Mouse (Mus musculus) liver, postnatal 0 days (tissue): ENCODE measurements around the gene Izumo1r. TPM values are rescaled to one million over a fixed set of nuclear protein-coding genes. Genes with fewer than 3 reads are reported as not detected.
A peak's percentile ranks its signal among the peaks of the same experiment; 100 is the strongest.

Experiments
- ATAC-seq: fragments of 200-750 bp; cut with Nextera tagmentation; 2 replicates; pipeline ENCODE4 v1.8.0; 2017; ENCODE audit warnings: mild to moderate bottlenecking, moderate library complexity
- DNase-seq: peaks from one replicate; pipeline ENCODE4 v3.0.0-alpha.2; 2016
- H3K27ac ChIP-seq: fragments of 300-500 bp; sonication (generic); 2 replicates; pipeline ENCODE4 v1.5.1; 2014; ENCODE audit warnings: antibody characterized with exemption, moderate library complexity, mild to moderate bottlenecking, low read depth
- H3K27me3 ChIP-seq: fragments of 300-500 bp; sonication (generic); 2 replicates; pipeline ENCODE4 v1.6.1; 2014; ENCODE audit warnings: low read length, control low read depth, mixed read lengths; ENCODE audit not compliant: insufficient read depth
- H3K36me3 ChIP-seq: fragments of 300-500 bp; sonication (generic); replicated peaks from 2 replicates; pipeline ENCODE4 v1.6.1; 2014; ENCODE audit warnings: mild to moderate bottlenecking, control low read depth, low read length, moderate library complexity, mixed read lengths; ENCODE audit not compliant: insufficient read depth
- H3K4me1 ChIP-seq: fragments of 300-500 bp; sonication (generic); 2 replicates; pipeline ENCODE4 v1.6.1; 2014; ENCODE audit warnings: antibody characterized with exemption, mild to moderate bottlenecking, control low read depth; ENCODE audit not compliant: insufficient read depth
- H3K4me2 ChIP-seq: fragments of 300-500 bp; sonication (generic); 2 replicates; pipeline ENCODE4 v1.6.1; 2014; ENCODE audit warnings: low read depth, mild to moderate bottlenecking, low read length, moderate library complexity, mixed read lengths
- H3K4me3 ChIP-seq: fragments of 300-500 bp; sonication (generic); 2 replicates; pipeline ENCODE4 v1.5.1; 2014; ENCODE audit warnings: low read depth, low read length
- H3K9ac ChIP-seq: fragments of 300-500 bp; sonication (generic); replicated peaks from 2 replicates; pipeline ENCODE4 v1.6.1; 2014; ENCODE audit warnings: mild to moderate bottlenecking, moderate library complexity
- H3K9me3 ChIP-seq: fragments of 300-500 bp; sonication (generic); 2 replicates; pipeline ENCODE4 v1.6.1; 2016; ENCODE audit warnings: mild to moderate bottlenecking, control low read depth, low read length, mixed read lengths
- CTCF ChIP-seq: sonication (generic); IDR thresholded peaks from 2 replicates; pipeline ENCODE4 v1.5.1; 2016; ENCODE audit warnings: antibody characterized with exemption, low read depth
- EP300 ChIP-seq: IDR thresholded peaks from 2 replicates; pipeline ENCODE4 v1.6.1; 2016; ENCODE audit warnings: antibody characterized with exemption, low read depth, mild to moderate bottlenecking
- WGBS: fragments of 180-500 bp; shearing (Covaris S2); extraction: QIAGEN DNeasy Blood & Tissue Kit; methylation state at CpG from one replicate; pipeline ENCODE4 v1.1.7; 2014; ENCODE audit not compliant: insufficient replicate concordance; 5-methylcytosine and 5-hydroxymethylcytosine counted together
- polyA plus RNA-seq: library from polyadenylated mRNA; unstranded; fragments of >200 nt; fragmentation: Nextera tagmentation; extraction: Ambion mirVana; gene quantifications from 2 replicates; pipeline ENCODE4 v1.2.1, GENCODE M21; 2015

Izumo1r gene
- polyA plus RNA-seq, 1 experiment from 2014 or later = not detected

DNA sequence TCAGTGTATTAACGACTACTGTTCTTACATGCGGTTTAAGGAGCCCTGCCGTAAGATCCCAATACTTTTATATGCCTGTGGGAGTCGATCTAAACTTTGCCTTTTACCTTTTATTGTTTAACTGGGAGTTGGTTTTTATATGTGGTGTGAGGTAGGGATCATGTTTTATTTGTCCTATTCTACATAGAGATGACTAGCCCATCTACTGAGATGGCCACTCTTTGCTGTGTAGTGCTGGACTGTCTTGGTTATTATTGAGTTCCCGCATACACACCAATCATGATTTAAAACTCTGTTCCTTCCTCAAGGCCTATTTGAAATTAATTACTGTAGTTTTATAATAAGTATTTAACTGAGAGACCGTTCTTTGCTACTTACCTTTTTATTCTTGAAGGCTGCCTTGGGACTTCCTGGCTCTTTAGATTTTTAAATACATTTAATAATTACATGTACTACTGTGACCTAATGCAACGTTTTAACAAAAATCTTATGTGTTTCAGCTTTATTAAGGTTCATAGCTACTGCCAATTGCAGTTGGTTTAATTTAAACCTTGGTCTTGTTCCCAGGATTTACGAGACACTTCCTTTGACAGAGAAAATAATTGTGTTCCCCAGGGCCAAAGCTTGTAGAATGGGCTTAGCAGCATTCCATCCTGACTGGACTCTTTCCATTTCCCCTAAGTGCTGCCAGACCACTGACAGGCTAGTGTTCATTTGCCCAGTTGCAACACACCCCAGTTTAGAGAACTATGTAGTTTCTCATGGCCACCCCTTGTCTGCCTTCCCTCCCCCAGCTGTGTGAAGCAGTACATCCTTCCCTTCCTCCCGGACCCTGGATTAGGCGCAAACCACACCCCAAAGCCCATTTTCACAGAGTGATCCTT, 61.6 kb downstream of the Izumo1r start:
- Histone ChIP-seq H3K36me3 (0 out of 2 replicates have a peak, but pooled peaks cover 3% of the 10 kb centered on the region), H3K27me3 (no peaks in the 10 kb centered on the region), H3K9ac (no peak overlapping the region), H3K9me3 (no peaks in the 10 kb centered on the region), H3K27ac (no peak overlapping the region), H3K4me3 (no peak overlapping the region), H3K4me2 (no peak overlapping the region), H3K4me1 (no peaks in the 10 kb centered on the region)
- TF ChIP-seq EP300 (no peak), CTCF (no peak)
- ATAC-seq (peak; percentile 35), DNase-seq (no peak)
- 78% methylated on average over 10 of the region's 10 CpGs for WGBS

GRCm38 (mm10) chr9:14839970-14840369, 63.8 kb downstream of the Izumo1r start:
- WGBS = 73% methylated on average over 5 of the region's 5 CpGs
- H3K9ac ChIP-seq = no peak overlapping the region

GRCm38 (mm10) chr9:14839527-14839926, 64.2 kb downstream of the Izumo1r start:
- no peak overlapping the region for H3K4me2 ChIP-seq
- H3K9ac ChIP-seq = no peak overlapping the region
- H3K36me3 ChIP-seq = peaks cover 13% of the 10 kb centered on the region; the same call in 1 of the 2 replicates
- no peak overlapping the region for H3K4me3 ChIP-seq
- no peak for ATAC-seq
- H3K27me3 ChIP-seq = no peaks in the 10 kb centered on the region
- H3K9me3 ChIP-seq = no peaks in the 10 kb centered on the region
- no peak overlapping the region for H3K27ac ChIP-seq
- WGBS = 64% methylated on average over 7 of the region's 7 CpGs
- DNase-seq = peak; percentile 31
- H3K4me1 ChIP-seq = peaks cover 3% of the 10 kb centered on the region
- TF ChIP-seq EP300 (no peak), CTCF (no peak)

More at GRCm38 (mm10) chr9:14839970-14840369, 63.8 kb downstream of the Izumo1r start:
- H3K9me3 ChIP-seq = no peaks in the 10 kb centered on the region
- TF ChIP-seq CTCF = no peak
- TF ChIP-seq EP300 = no peak
- H3K36me3 ChIP-seq = peaks cover 9% of the 10 kb centered on the region; the same call in 1 of the 2 replicates
- no peak overlapping the region for H3K27ac ChIP-seq
- peaks cover 3% of the 10 kb centered on the region for H3K4me1 ChIP-seq
- DNase-seq = no peak
- ATAC-seq = no peak
- H3K4me3 ChIP-seq = no peak overlapping the region
- no peaks in the 10 kb centered on the region for H3K27me3 ChIP-seq
- no peak overlapping the region for H3K4me2 ChIP-seq

Other genes with a start within 250 kb of the Izumo1r start
- gene Piwil4, start 163.2 kb downstream of the Izumo1r start, polyA plus RNA-seq = 0.06 and 0.09 TPM in 2 replicates
- 0.32 and 0.49 TPM in 2 replicates for gene Fut4, start 151.6 kb downstream of the Izumo1r start, polyA plus RNA-seq
- gene 1700012B09Rik, start 132.9 kb downstream of the Izumo1r start, polyA plus RNA-seq = not detected in 2 replicates
- gene Mre11a, start 119.3 kb downstream of the Izumo1r start, polyA plus RNA-seq = 5.7 and 6.8 TPM in 2 replicates
- gene Ankrd49, start 119.1 kb downstream of the Izumo1r start, polyA plus RNA-seq = 21.2 and 23.4 TPM in 2 replicates
- not detected in 2 replicates for gene Gpr83, start 43.7 kb downstream of the Izumo1r start, polyA plus RNA-seq
- gene Panx1, start 141.5 kb upstream of the Izumo1r start, polyA plus RNA-seq = 4.0 and 5.7 TPM in 2 replicates
- 0.02 TPM in 1 of 2 replicates, not detected in the other for gene Hephl1, start 208.2 kb upstream of the Izumo1r start, polyA plus RNA-seq